Mouse (Mus musculus) megakaryocyte, embryonic 14.5 days (primary cell): Measurements from ENCODE around the gene Olfr1179. TPM values are rescaled to one million over a fixed set of nuclear protein-coding genes. Genes with fewer than 3 reads are reported as not detected.
"Not testable (repeated sequence)": the region's sequence is repeated elsewhere in the genome, so short reads cannot be mapped to it uniquely, and the experiment has no call there.

ENCODE experiments used
- H3K27me3 ChIP-seq: replicated peaks from 2 replicates; pipeline ENCODE3; 2012; ENCODE audit warnings: inconsistent platforms
- H3K36me3 ChIP-seq: replicated peaks from 2 replicates; pipeline ENCODE3; 2012; ENCODE audit warnings: low read length, inconsistent platforms, mixed read lengths
- H3K4me1 ChIP-seq: 2 replicates; pipeline ENCODE4 v1.6.1; 2012; ENCODE audit warnings: inconsistent platforms
- H3K4me3 ChIP-seq: replicated peaks from 2 replicates; pipeline ENCODE3; 2012; ENCODE audit warnings: moderate library complexity, mild to moderate bottlenecking, inconsistent platforms
- H3K9me3 ChIP-seq: 2 replicates; pipeline ENCODE4 v1.6.1; 2012; ENCODE audit warnings: inconsistent platforms
- FLI1 ChIP-seq: IDR thresholded peaks from 2 replicates; pipeline ENCODE4 v1.6.1; 2012; ENCODE audit warnings: low read length, inconsistent platforms, mixed read lengths
- GATA1 ChIP-seq: IDR thresholded peaks from 3 replicates; pipeline ENCODE4 v1.6.1; 2012; ENCODE audit warnings: mixed read lengths, low read length, inconsistent platforms, borderline replicate concordance
- polyA plus RNA-seq: library from polyadenylated mRNA; stranded (reverse); fragments of >175 nt; gene quantifications from 2 replicates; pipeline ENCODE4 v1.2.3, GENCODE M21; 2012; ENCODE audit warnings: low replicate concordance; ENCODE audit not compliant: insufficient read depth

Olfr1179 gene
- polyA plus RNA-seq: not detected in 2 replicates

- no peaks in the 10 kb centered on the region for H3K9me3 ChIP-seq
- H3K36me3 ChIP-seq: no peaks in the 10 kb centered on the region
- H3K27me3 ChIP-seq: no peaks in the 10 kb centered on the region
- no peaks in the 10 kb centered on the region for H3K4me1 ChIP-seq
- H3K4me3 ChIP-seq: no peak within 1 kb of the TSS
- no peak for TF ChIP-seq GATA1
- no peak for TF ChIP-seq FLI1
Measured at GRCm38 (mm10) chr2:88406353-88406752, at the start of gene Olfr1179. Olfr1179 (minus strand) TSS chr2:88406453.

DNA sequence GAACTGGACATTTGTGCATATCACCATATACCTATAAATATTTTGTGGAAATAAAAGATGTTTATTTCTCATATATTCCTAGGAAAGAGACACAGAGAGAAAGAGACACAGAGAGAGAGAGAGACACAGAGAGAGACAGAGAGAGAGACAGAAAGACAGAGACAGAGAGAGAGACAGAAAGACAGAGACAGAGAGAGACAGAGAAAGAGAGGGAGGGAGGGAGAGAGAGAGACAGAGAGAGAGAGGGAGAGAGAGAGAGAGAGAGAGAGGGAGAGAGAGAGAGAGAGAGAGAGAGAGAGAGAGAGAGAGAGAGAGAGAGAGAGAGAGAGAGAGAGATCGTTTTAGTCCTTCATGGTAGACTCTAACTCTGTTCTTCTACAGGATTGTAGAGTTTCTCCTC is 48.3 kb upstream of the Olfr1179 start, which contains the start of gene Olfr1183:
Olfr1183 (plus strand) TSS at position 301 of the 400 bp plus-strand sequence.
- H3K9me3 ChIP-seq, H3K4me1 ChIP-seq, H3K27me3 ChIP-seq, H3K36me3 ChIP-seq, H3K4me3 ChIP-seq: not testable (repeated sequence)

DNA sequence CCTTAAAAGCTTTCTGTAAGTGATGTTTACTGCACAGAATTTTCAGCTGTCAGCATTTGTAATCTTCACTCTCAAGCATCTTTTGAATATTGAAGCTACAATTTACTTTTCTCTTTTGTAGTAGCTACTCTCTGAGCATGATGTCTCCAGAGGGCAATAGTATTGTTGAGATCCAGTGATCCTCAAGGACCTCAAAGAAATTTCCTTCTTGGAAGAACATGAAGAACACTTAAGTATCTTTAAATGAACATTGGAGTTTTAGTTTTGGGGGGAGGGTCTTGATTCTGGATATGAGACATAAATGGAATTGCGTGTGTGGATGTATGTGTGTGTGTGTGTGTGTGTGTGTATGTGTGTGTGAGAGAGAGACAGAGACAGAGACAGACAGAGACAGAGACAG is 42.8 kb upstream of the Olfr1179 start, which contains the start of gene Gm13757:
Gm13757 (minus strand) TSS at position 101 of the 400 bp plus-strand sequence.
- Histone ChIP-seq H3K9me3 (no peaks in the 10 kb centered on the region), H3K4me3 (no peak within 1 kb of the TSS), H3K4me1 (no peaks in the 10 kb centered on the region), H3K36me3 (no peaks in the 10 kb centered on the region), H3K27me3 (no peaks in the 10 kb centered on the region)
- TF ChIP-seq FLI1 (no peak), GATA1 (no peak)

- no peaks in the 10 kb centered on the region for H3K36me3 ChIP-seq
- no peak for TF ChIP-seq FLI1
- no peak for TF ChIP-seq GATA1
- H3K4me3 ChIP-seq: no peak within 1 kb of the TSS
- H3K27me3 ChIP-seq: no peaks in the 10 kb centered on the region
- no peaks in the 10 kb centered on the region for H3K4me1 ChIP-seq
- no peaks in the 10 kb centered on the region for H3K9me3 ChIP-seq
Measured at GRCm38 (mm10) chr2:88426071-88426470, 19.8 kb upstream of the Olfr1179 start, which contains the start of gene Olfr1181. Olfr1181 (minus strand) TSS chr2:88426171.

DNA sequence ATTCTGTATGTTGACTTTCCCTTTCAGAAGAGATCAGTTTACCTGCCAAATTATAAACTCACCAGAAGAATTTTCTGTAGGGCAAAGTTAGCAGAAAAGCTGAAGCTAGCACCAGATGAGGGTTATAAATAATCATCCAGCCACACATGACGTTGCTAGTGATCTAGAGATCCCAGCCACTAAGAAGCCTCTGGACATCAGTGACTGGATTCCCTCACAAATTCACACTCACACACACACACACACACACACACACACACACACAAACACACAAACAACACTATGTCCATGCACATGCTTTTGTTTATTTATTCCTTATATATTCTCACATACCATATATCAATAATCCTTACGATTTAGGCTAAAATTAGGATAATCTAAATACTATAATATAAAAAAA is 12.8 kb upstream of the Olfr1179 start, which contains the start of gene Olfr1180:
Olfr1180 (minus strand) TSS at position 101 of the 400 bp plus-strand sequence.
- Histone ChIP-seq H3K4me3 (no peak within 1 kb of the TSS), H3K9me3 (no peaks in the 10 kb centered on the region), H3K27me3 (no peaks in the 10 kb centered on the region), H3K4me1 (no peaks in the 10 kb centered on the region), H3K36me3 (no peaks in the 10 kb centered on the region)
- TF ChIP-seq GATA1: no peak
- TF ChIP-seq FLI1: no peak

DNA sequence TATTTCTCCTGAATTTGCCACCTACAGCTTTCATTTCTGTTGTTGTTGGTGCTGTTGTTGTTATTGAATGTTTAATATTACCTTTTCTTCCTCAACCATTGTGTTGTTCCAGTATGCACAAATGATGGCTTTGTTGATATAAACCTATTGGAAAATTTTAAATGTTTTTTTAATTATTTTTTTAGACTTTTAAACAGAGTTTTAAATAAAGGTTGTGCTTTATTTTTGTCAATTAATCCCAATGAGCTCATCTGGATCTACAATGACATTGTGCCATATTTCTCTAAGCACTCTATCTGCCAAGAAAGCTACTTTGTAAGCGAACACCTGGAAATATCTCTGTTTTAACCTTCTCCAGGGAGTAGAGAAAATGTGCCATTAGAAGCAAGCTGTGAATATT is 19.5 kb downstream of the Olfr1179 start, which contains the start of gene Olfr1178:
Olfr1178 (plus strand) TSS at position 301 of the 400 bp plus-strand sequence.
- TF ChIP-seq FLI1: no peak
- TF ChIP-seq GATA1: no peak
- no peaks in the 10 kb centered on the region for H3K4me1 ChIP-seq
- no peaks in the 10 kb centered on the region for H3K36me3 ChIP-seq
- no peaks in the 10 kb centered on the region for H3K27me3 ChIP-seq
- 0 out of 2 replicates have a peak, but pooled peaks cover 2% of the 10 kb centered on the region for H3K9me3 ChIP-seq
- no peak within 1 kb of the TSS for H3K4me3 ChIP-seq

DNA sequence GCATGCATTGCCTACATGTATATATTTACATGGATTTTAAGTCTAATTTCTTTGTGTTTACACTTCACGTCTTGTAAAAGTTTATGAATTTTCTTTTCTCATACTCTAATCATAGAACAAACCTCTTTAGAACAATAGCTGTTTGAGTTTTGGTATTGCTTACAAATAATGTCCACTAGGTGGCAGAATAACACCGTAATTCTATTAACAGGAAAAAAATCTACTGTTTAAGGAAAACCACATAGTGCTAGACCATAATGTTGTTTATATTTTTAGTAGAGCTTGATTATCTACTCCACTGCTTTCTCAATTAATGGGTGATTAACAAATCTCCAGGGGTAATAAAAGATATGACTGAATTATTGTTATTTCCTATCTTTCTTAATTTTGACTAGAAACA is 49.9 kb downstream of the Olfr1179 start:
- H3K27me3 ChIP-seq: no peaks in the 10 kb centered on the region
- no peaks in the 10 kb centered on the region for H3K36me3 ChIP-seq
- H3K9me3 ChIP-seq: no peaks in the 10 kb centered on the region
- no peak for TF ChIP-seq GATA1
- no peak for TF ChIP-seq FLI1
- no peaks in the 10 kb centered on the region for H3K4me1 ChIP-seq
- no peak overlapping the region for H3K4me3 ChIP-seq

Other genes with a start within 250 kb of the Olfr1179 start
- gene Olfr1168, start 224.6 kb downstream of the Olfr1179 start, polyA plus RNA-seq: not detected in 2 replicates
- gene Olfr1170, start 178.1 kb downstream of the Olfr1179 start, polyA plus RNA-seq: not detected in 2 replicates
- not detected in 2 replicates for gene Olfr1173, start 126.6 kb downstream of the Olfr1179 start, polyA plus RNA-seq
- not detected in 2 replicates for gene Olfr1174-ps, start 91.3 kb downstream of the Olfr1179 start, polyA plus RNA-seq
- not detected in 2 replicates for gene Olfr1175-ps, start 79.2 kb downstream of the Olfr1179 start, polyA plus RNA-seq
- gene Olfr1176, start 69.7 kb downstream of the Olfr1179 start, polyA plus RNA-seq: not detected in 2 replicates
- gene Olfr1177-ps, start 60.0 kb downstream of the Olfr1179 start, polyA plus RNA-seq: not detected in 2 replicates
- 0.45 TPM in 1 of 2 replicates, not detected in the other for gene Olfr1178, start 19.4 kb downstream of the Olfr1179 start, polyA plus RNA-seq
- gene Olfr1180, start 12.7 kb upstream of the Olfr1179 start, polyA plus RNA-seq: not detected in 2 replicates
- not detected in 2 replicates for gene Olfr1181, start 19.7 kb upstream of the Olfr1179 start, polyA plus RNA-seq
- gene Gm13757, start 42.7 kb upstream of the Olfr1179 start, polyA plus RNA-seq: not detected in 2 replicates
- not detected in 2 replicates for gene Olfr1183, start 48.4 kb upstream of the Olfr1179 start, polyA plus RNA-seq
- gene Olfr1184, start 77.1 kb upstream of the Olfr1179 start, polyA plus RNA-seq: not detected in 2 replicates
- not detected in 2 replicates for gene Olfr1185-ps1, start 86.9 kb upstream of the Olfr1179 start, polyA plus RNA-seq
- not detected in 2 replicates for gene Olfr1186, start 112.1 kb upstream of the Olfr1179 start, polyA plus RNA-seq
- gene Olfr1188, start 150.5 kb upstream of the Olfr1179 start, polyA plus RNA-seq: not detected in 2 replicates
- gene Olfr1189, start 180.0 kb upstream of the Olfr1179 start, polyA plus RNA-seq: not detected in 2 replicates
- not detected in 2 replicates for gene Olfr1191-ps1, start 234.1 kb upstream of the Olfr1179 start, polyA plus RNA-seq
- gene Olfr1192-ps1, start 242.1 kb upstream of the Olfr1179 start, polyA plus RNA-seq: not detected in 2 replicates